Mouse (Mus musculus): Measurements from ENCODE around the gene Kif23. TPM values are rescaled to one million over a fixed set of nuclear protein-coding genes. Genes with fewer than 3 reads are reported as not detected.

Gene Kif23
- polyA plus RNA-seq, 1 experiment = 38.3 TPM

DNA sequence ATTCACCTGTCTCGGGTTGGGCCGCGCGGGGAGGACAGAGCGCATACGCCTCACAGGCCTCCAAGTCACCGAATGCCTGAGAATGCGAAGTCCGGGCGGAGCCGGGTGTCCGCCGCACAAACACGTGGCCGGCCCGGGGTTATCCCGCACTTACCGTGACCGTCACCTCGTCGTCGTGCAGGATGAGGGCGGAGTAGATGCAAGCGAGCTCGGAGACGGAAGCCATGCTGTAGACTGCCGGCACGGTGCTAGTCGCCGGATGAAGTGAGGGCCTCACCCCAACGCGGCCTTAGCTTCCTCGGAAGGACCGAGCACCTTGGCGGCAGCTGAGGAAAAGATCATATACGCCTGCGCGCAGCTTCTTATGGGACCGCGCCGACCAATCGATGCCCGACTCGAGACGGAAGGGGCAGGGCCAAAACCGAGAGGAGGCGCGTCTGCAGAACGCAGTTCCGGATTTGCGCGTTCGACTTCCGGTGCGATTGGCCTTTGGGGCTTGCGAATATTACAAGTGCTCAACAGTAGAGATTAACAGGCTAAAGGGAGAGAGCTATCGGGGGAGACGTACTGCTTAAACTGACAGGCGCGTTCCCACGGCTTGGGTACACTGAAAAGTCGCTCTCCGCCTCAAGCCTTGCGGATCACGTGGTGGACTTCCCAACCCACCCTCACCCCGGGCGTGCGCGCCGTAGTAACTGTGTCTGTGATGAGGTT, 32.2 kb downstream of the Kif23 start, which contains the start of gene Rplp1:
Rplp1 (minus strand) TSS at position 340 of the 714 bp plus-strand sequence.
- TF ChIP-seq GATA1 (IDR thresholded peaks at IDR 0.05; ENCODE audit: low read length) = no peak

- no peak for TF ChIP-seq GATA1 (IDR thresholded peaks at IDR 0.05; ENCODE audit: low read length)
These were observed 35.1 kb downstream of the Kif23 start for GRCm38 (mm10) chr9:61911300-61912128.

- TF ChIP-seq GATA1 (IDR thresholded peaks at IDR 0.05; ENCODE audit: low read length) = no peak
These were observed 35.9 kb downstream of the Kif23 start for GRCm38 (mm10) chr9:61910526-61911256.

GRCm38 (mm10) chr9:61909633-61910032, 36.9 kb downstream of the Kif23 start:
- TF ChIP-seq GATA1 (IDR thresholded peaks at IDR 0.05; ENCODE audit: low read length) = no peak

DNA sequence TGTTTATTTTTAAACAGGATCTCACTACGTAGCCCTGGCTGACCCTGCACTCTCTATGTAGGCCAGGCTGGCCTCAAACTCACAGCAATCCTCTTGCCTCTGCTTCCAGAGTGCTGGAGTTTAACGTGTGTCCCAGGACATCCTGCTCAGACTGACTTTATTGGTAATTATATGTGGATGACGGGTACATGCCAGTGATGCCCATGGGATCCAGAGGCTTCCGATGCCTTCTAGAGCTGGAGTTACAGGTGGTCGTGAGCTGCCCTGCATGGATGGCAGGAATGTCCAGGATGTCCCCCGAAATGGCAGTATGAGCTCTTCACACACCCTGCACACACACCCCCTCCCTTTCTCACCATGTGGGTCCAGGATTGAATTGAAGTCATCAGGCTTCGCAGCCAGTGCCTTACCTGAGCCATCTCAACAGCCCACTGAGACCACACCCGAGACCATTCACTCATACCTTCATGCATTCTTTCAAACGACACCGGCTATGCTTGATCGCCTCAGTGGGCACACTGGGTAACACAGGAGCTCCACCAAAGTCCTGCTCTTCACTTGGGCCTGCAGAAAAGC, 37.7 kb downstream of the Kif23 start:
- TF ChIP-seq GATA1 (IDR thresholded peaks at IDR 0.05; ENCODE audit: low read length) = no peak

- TF ChIP-seq GATA1 (IDR thresholded peaks at IDR 0.05; ENCODE audit: low read length) = no peak
These were observed 38.2 kb downstream of the Kif23 start for GRCm38 (mm10) chr9:61908341-61908740.

DNA sequence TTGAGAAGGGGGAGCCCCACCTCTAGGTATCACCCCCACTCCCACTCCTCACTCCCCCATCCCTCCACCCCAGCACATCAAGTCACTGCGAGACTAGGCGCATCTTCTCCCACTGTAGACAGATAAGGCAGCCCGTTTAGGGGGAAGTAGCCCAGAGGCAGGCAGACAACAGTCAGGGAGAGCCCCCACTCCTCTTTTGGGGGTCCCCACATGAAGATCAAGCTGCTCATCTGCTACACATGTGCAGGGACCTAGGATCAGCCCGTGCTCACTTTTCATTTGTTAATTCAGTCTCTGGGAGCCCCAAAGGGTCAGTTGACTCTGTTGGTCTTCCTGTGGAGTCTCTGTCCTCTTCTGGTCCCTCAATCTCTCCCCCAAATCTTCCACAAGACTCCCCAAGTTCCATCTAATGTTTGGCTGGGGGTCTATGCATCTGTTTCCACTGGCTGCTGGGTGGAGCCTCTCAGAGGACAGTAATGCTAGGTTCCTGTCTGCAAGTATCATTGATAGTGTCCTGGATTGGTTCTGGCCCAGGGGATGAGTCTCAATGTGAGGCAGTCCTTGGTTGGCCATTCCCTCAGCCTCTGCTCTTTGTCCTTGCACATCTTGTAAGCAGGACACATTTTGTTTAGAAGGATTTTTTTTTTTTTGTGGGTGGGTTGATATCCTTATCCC, 38.8 kb downstream of the Kif23 start:
- TF ChIP-seq GATA1 (IDR thresholded peaks at IDR 0.05; ENCODE audit: low read length) = no peak

GRCm38 (mm10) chr9:61906912-61907311, 39.7 kb downstream of the Kif23 start:
- TF ChIP-seq GATA1 (IDR thresholded peaks at IDR 0.05; ENCODE audit: low read length) = no peak

- TF ChIP-seq GATA1 (IDR thresholded peaks at IDR 0.05; ENCODE audit: low read length) = no peak
These were observed 41.0 kb downstream of the Kif23 start for GRCm38 (mm10) chr9:61905576-61905975.

GRCm38 (mm10) chr9:61904201-61904600, 42.4 kb downstream of the Kif23 start:
- no peak for TF ChIP-seq GATA1 (IDR thresholded peaks at IDR 0.05; ENCODE audit: low read length)

GRCm38 (mm10) chr9:61902445-61902844, 44.1 kb downstream of the Kif23 start:
- no peak for TF ChIP-seq GATA1 (IDR thresholded peaks at IDR 0.05; ENCODE audit: low read length)

GRCm38 (mm10) chr9:61901574-61901973, 45.0 kb downstream of the Kif23 start:
- no peak for TF ChIP-seq GATA1 (IDR thresholded peaks at IDR 0.05; ENCODE audit: low read length)

- no peak for TF ChIP-seq GATA1 (IDR thresholded peaks at IDR 0.05; ENCODE audit: low read length)
These were observed 46.8 kb downstream of the Kif23 start for GRCm38 (mm10) chr9:61899804-61900203.

- TF ChIP-seq GATA1 (IDR thresholded peaks at IDR 0.05; ENCODE audit: low read length) = no peak
These were observed 48.2 kb downstream of the Kif23 start for GRCm38 (mm10) chr9:61898401-61898800.

DNA sequence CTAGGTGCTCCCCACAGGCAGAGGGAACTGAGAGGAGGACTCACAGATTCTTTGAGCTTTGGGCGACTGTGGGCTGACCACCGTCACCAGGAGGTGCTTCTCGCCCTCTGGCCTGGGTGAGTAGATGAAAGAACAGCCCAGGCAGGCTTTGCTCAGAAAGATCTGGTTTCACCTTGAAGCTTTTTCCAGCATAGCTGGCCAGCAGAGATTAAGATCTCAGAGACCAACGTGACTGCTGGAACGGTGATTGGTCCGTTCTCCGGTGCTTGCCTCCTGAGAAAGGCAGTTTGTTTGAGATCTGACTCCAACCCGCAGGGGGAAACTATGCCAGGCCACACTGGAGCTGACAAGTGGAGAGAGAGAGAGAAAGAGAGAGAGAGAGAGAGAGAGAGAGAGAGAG, 51.6 kb downstream of the Kif23 start:
- TF ChIP-seq GATA1 (IDR thresholded peaks at IDR 0.05; ENCODE audit: low read length) = no peak

Data from G1E-ER4 (cell line).